Mouse (Mus musculus): ENCODE results near the gene Gna11. TPM values are rescaled to one million over a fixed set of nuclear protein-coding genes. Genes with fewer than 3 reads are reported as not detected.

Gene Gna11
- polyA plus RNA-seq, 1 experiment from 2014 or later = 75.9 TPM

GRCm38 (mm10) chr10:81562411-81562810, 17.4 kb upstream of the Gna11 start:
- H3K36me3 ChIP-seq (replicated peaks) = peaks cover 27% of the 10 kb centered on the region
- peaks cover 59% of the 10 kb centered on the region for H3K27me3 ChIP-seq
- 71% methylated on average over 6 of the region's 6 CpGs for WGBS
- no peaks in the 10 kb centered on the region for H3K9me3 ChIP-seq
- ATAC-seq (ENCODE audit: low FRiP score) = no peak
- H3K4me1 ChIP-seq = peaks cover 55% of the 10 kb centered on the region
- no peak overlapping the region for H3K4me3 ChIP-seq (replicated peaks)
- no peak overlapping the region for H3K27ac ChIP-seq
- H3K4me2 ChIP-seq = peak overlapping the region; percentile 39; the same call in 1 of the 2 replicates
- H3K9ac ChIP-seq = 0 out of 2 replicates have a peak overlapping the region, but pooled peaks have one; percentile 17

GRCm38 (mm10) chr10:81560719-81561459, 15.9 kb upstream of the Gna11 start:
- H3K9me3 ChIP-seq = no peaks in the 10 kb centered on the region
- H3K9ac ChIP-seq = peak overlapping the region; percentile 99
- H3K4me1 ChIP-seq = peaks cover 55% of the 10 kb centered on the region
- H3K36me3 ChIP-seq (replicated peaks) = peaks cover 18% of the 10 kb centered on the region
- H3K4me3 ChIP-seq (replicated peaks) = peak overlapping the region; percentile 90
- ATAC-seq (ENCODE audit: low FRiP score) = no peak
- 31% methylated on average over 16 of the region's 16 CpGs for WGBS
- H3K27ac ChIP-seq = peak overlapping the region; percentile 91
- H3K4me2 ChIP-seq = peak overlapping the region; percentile 93
- peaks cover 43% of the 10 kb centered on the region for H3K27me3 ChIP-seq

- Histone ChIP-seq H3K27me3 (peaks cover 33% of the 10 kb centered on the region), H3K4me1 (peaks cover 45% of the 10 kb centered on the region), H3K4me3 (replicated peaks) (peak overlapping the region; percentile 90), H3K27ac (peak overlapping the region; percentile 91), H3K9me3 (no peaks in the 10 kb centered on the region), H3K9ac (peak overlapping the region; percentile 99), H3K4me2 (peak overlapping the region; percentile 93), H3K36me3 (replicated peaks) (peaks cover 8% of the 10 kb centered on the region)
- under 1% methylated on average over 34 of the region's 36 CpGs for WGBS
- peak; percentile 40 for ATAC-seq (ENCODE audit: low FRiP score)
Measured at GRCm38 (mm10) chr10:81559627-81560539, 14.9 kb upstream of the Gna11 start.

- Histone ChIP-seq H3K9me3 (no peaks in the 10 kb centered on the region), H3K4me2 (peak within 1 kb of the TSS; percentile 93), H3K27ac (peak within 1 kb of the TSS; percentile 91), H3K36me3 (replicated peaks) (peaks cover 5% of the 10 kb centered on the region), H3K9ac (peak within 1 kb of the TSS; percentile 99), H3K27me3 (peaks cover 26% of the 10 kb centered on the region), H3K4me1 (peaks cover 38% of the 10 kb centered on the region), H3K4me3 (replicated peaks) (peak within 1 kb of the TSS; percentile 90)
- ATAC-seq (ENCODE audit: low FRiP score) = peak; percentile 75
- 1% methylated on average over 18 of the region's 53 CpGs for WGBS
Measured at GRCm38 (mm10) chr10:81559163-81559626, 14.2 kb upstream of the Gna11 start, which contains the start of gene Aes. Gene Aes (plus strand): TSS chr10:81559488.

GRCm38 (mm10) chr10:81557491-81557890, 12.5 kb upstream of the Gna11 start:
- Histone ChIP-seq H3K4me3 (replicated peaks) (no peak overlapping the region), H3K9ac (no peak overlapping the region), H3K27me3 (peaks cover 11% of the 10 kb centered on the region), H3K27ac (no peak overlapping the region), H3K36me3 (replicated peaks) (peaks cover 5% of the 10 kb centered on the region), H3K4me2 (no peak overlapping the region), H3K9me3 (no peaks in the 10 kb centered on the region), H3K4me1 (peaks cover 21% of the 10 kb centered on the region)
- no peak for ATAC-seq (ENCODE audit: low FRiP score)
- WGBS = 48% methylated on average over 1 of the region's 1 CpGs

GRCm38 (mm10) chr10:81556282-81556681, 11.3 kb upstream of the Gna11 start:
- H3K36me3 ChIP-seq (replicated peaks) = no peaks in the 10 kb centered on the region; the same call in 1 of the 2 replicates
- H3K27me3 ChIP-seq = 0 out of 2 replicates have a peak, but pooled peaks cover 4% of the 10 kb centered on the region
- peaks cover 13% of the 10 kb centered on the region for H3K4me1 ChIP-seq
- no peak overlapping the region for H3K4me2 ChIP-seq
- H3K27ac ChIP-seq = no peak overlapping the region
- H3K4me3 ChIP-seq (replicated peaks) = no peak overlapping the region
- no peaks in the 10 kb centered on the region for H3K9me3 ChIP-seq
- no peak overlapping the region for H3K9ac ChIP-seq
- no peak for ATAC-seq (ENCODE audit: low FRiP score)
- WGBS = 74% methylated on average over 3 of the region's 3 CpGs

GRCm38 (mm10) chr10:81553807-81554755, 9.1 kb upstream of the Gna11 start:
- Histone ChIP-seq H3K36me3 (replicated peaks) (no peaks in the 10 kb centered on the region), H3K4me2 (no peak overlapping the region), H3K9me3 (no peaks in the 10 kb centered on the region), H3K9ac (no peak overlapping the region), H3K27me3 (no peaks in the 10 kb centered on the region), H3K27ac (no peak overlapping the region), H3K4me3 (replicated peaks) (no peak overlapping the region), H3K4me1 (no peaks in the 10 kb centered on the region)
- ATAC-seq (ENCODE audit: low FRiP score) = no peak
- 84% methylated on average over 6 of the region's 6 CpGs for WGBS

- Histone ChIP-seq H3K4me1 (no peaks in the 10 kb centered on the region), H3K4me2 (no peak overlapping the region), H3K4me3 (replicated peaks) (no peak overlapping the region), H3K9ac (no peak overlapping the region), H3K27me3 (no peaks in the 10 kb centered on the region), H3K9me3 (no peaks in the 10 kb centered on the region), H3K36me3 (replicated peaks) (no peaks in the 10 kb centered on the region), H3K27ac (no peak overlapping the region)
- WGBS = 87% methylated on average over 5 of the region's 5 CpGs
- ATAC-seq (ENCODE audit: low FRiP score) = no peak
Measured at GRCm38 (mm10) chr10:81553232-81553631, 8.2 kb upstream of the Gna11 start.

GRCm38 (mm10) chr10:81551597-81552102, 6.7 kb upstream of the Gna11 start:
- no peaks in the 10 kb centered on the region for H3K9me3 ChIP-seq
- no peaks in the 10 kb centered on the region for H3K36me3 ChIP-seq (replicated peaks)
- ATAC-seq (ENCODE audit: low FRiP score) = peak; percentile 77
- H3K4me1 ChIP-seq = no peaks in the 10 kb centered on the region
- no peak overlapping the region for H3K9ac ChIP-seq
- no peak overlapping the region for H3K4me2 ChIP-seq
- H3K27ac ChIP-seq = no peak overlapping the region
- H3K4me3 ChIP-seq (replicated peaks) = no peak overlapping the region
- whole genome bisulfite sequencing = 6% methylated on average over 12 of the region's 12 CpGs
- no peaks in the 10 kb centered on the region for H3K27me3 ChIP-seq

- Histone ChIP-seq H3K4me2 (no peak overlapping the region), H3K27ac (no peak overlapping the region), H3K9me3 (no peaks in the 10 kb centered on the region), H3K4me3 (replicated peaks) (no peak overlapping the region), H3K4me1 (peaks cover 5% of the 10 kb centered on the region), H3K9ac (no peak overlapping the region), H3K36me3 (replicated peaks) (no peaks in the 10 kb centered on the region), H3K27me3 (no peaks in the 10 kb centered on the region)
- WGBS = 13% methylated on average over 7 of the region's 7 CpGs
- ATAC-seq (ENCODE audit: low FRiP score) = no peak
Measured at GRCm38 (mm10) chr10:81550257-81550656, 5.3 kb upstream of the Gna11 start.

GRCm38 (mm10) chr10:81548944-81549343, 4.0 kb upstream of the Gna11 start:
- Histone ChIP-seq H3K9me3 (no peaks in the 10 kb centered on the region), H3K27me3 (no peaks in the 10 kb centered on the region), H3K4me1 (peaks cover 11% of the 10 kb centered on the region), H3K4me3 (replicated peaks) (no peak overlapping the region), H3K9ac (no peak overlapping the region), H3K4me2 (no peak overlapping the region), H3K27ac (no peak overlapping the region), H3K36me3 (replicated peaks) (no peaks in the 10 kb centered on the region)
- no peak for ATAC-seq (ENCODE audit: low FRiP score)
- 71% methylated on average over 5 of the region's 5 CpGs for WGBS
